Mouse (Mus musculus): Measurements from ENCODE around the gene Mroh3.

Mroh3 gene

DNA sequence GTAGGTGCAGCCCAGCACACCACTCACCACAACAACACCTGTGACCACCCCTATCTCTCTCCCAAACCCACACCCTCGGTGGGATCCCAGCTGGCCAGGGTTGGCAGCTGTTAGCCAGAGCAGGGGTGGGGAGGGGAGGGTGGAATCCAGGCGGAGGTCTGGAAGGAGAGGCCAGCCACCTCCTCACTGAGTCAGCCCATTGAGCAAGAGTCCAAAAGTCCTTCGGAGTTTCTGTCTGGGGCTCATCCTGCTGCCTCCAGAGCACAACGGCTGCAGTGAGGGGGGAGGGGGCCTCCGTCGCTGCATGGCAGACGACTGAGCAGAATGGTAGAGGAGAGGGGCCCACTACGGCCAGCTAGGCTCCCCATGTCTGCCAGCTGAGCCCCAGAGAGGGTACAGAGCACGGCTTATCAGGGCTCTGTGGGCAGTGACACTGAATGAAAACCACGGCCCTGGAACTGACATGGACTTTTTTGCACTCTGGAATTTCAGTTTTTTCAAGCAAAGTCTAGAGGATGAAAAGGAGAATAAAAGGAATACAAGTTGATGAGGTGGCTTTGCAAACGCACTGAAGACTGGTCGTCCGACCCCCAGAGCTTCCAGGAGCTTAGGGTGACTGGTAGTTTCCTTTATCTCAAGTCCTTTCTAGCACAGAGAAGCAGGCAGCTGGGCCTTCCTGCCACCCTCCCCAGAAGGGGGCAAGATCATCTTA, 15.9 kb upstream of the Mroh3 start:
- in situ Hi-C loops (cut with MboI, MseI), result no loop called here

GRCm38 (mm10) chr1:136227870-136228269, 15.2 kb upstream of the Mroh3 start:
- in situ Hi-C loops (cut with MboI, MseI), result no loop called here

DNA sequence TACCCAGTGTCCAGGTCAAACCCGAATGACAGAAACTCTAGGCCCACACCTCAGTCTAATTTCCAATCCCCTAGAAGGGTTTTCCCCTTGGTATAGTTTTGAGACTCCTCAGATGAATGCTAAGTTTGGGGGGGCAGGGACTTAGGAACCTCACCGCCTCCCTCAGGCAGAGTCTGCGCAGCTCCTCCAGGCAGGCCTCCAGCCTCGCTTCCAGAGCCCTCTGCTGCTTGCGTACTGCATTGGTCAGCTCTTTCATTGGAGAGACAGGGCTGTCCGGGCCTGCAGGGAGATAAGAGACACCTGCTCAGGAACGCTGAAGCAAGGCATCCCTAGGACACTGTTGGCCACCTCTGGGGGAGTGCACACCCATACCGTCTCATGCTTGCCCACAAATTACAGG, 14.0 kb upstream of the Mroh3 start:
- in situ Hi-C loops (cut with MboI, MseI), result no loop called here

- in situ Hi-C loops (cut with MboI, MseI), result no loop called here
Observed at GRCm38 (mm10) chr1:136225846-136226245, 13.2 kb upstream of the Mroh3 start.

GRCm38 (mm10) chr1:136223758-136224342, 11.2 kb upstream of the Mroh3 start:
- in situ Hi-C loops (cut with MboI, MseI), result no loop called here

- in situ Hi-C loops (cut with MboI, MseI), result no loop called here
Observed at GRCm38 (mm10) chr1:136222386-136222785, 9.8 kb upstream of the Mroh3 start.

GRCm38 (mm10) chr1:136220037-136220871, 7.6 kb upstream of the Mroh3 start:
- in situ Hi-C loops (cut with MboI, MseI), result no loop called here

DNA sequence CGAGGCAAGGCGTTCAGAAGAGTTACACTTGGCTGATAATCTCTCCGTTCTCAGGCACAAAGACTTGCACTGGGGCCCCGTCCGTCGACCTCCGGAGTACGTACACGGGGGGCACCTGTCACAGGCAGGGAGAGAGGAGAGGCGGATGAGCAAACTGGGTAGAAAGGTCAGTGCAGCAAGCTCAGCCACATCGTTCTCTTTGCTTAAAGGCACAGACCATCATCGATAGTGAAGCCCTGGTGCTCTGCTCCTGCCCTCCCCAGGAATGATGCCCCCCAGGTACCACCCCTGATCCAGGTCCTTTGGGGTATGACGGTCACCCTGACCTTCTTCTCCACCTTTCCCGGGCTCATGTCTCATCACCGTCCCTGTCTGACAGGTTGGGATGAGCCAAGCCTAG, 1.7 kb upstream of the Mroh3 start:
- in situ Hi-C loops (cut with MboI, MseI), result no loop called here

- in situ Hi-C loops (cut with MboI, MseI), result no loop called here
Observed at GRCm38 (mm10) chr1:136190033-136190432, 22.6 kb downstream of the Mroh3 start.

- in situ Hi-C loops (cut with MboI, MseI), result no loop called here
Observed at GRCm38 (mm10) chr1:136179511-136180001, 33.1 kb downstream of the Mroh3 start.

DNA sequence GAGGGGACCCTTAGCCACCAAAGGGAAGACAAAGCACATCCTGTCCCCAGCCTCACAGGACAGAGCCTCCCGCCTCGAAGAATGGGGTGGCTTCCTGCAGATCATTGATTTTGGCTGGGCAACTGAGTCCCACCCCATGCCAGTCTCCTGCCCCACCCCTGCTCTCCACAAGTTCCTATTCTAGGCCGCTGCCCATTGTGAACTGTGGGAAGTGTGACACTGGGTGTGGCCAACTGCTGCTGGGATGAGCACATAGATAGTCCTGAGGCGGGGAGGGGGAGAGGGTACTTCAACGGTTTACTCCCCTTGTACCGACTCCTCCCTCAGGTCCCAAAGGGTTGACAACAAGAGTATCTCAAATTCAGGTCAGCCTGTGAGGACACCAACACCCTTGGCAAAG, 33.9 kb downstream of the Mroh3 start:
- in situ Hi-C loops (cut with MboI, MseI), result no loop called here

GRCm38 (mm10) chr1:136177085-136177484, 35.5 kb downstream of the Mroh3 start:
- in situ Hi-C loops (cut with MboI, MseI), result no loop called here

- in situ Hi-C loops (cut with MboI, MseI), result no loop called here
Observed at GRCm38 (mm10) chr1:136175183-136175582, 37.4 kb downstream of the Mroh3 start.

DNA sequence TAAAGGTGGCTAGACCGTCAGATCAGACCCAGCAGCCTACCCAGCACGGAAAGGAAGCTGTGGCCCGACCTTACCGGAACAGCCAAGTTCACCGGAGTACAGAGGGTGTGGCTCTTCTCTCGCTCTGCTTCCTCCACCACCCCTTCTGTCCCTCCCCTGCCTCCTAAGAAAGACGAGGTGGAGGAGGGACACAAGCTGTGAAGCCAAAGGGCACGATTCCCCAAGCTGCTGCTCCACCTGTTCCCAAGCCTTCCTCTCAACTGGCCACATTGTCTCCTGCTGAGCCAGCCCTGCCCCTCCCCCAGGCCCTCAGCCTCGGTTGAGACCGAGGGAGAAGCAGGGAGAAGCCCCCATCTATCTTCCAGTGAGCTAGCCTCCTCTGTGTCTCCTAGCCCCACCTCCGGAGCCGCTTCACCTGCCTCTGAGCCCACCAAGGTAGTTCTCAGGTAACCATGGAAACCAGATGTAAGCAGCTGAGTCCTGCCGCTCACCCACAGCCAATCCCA, 38.5 kb downstream of the Mroh3 start:
- in situ Hi-C loops (cut with MboI, MseI), result loop anchor here in 1 of 2 experiments (25.0 kb wide), 1 partner anchor 1762 kb away; the partner anchor contains the start of genes Adipor1 and Cyb5r1

DNA sequence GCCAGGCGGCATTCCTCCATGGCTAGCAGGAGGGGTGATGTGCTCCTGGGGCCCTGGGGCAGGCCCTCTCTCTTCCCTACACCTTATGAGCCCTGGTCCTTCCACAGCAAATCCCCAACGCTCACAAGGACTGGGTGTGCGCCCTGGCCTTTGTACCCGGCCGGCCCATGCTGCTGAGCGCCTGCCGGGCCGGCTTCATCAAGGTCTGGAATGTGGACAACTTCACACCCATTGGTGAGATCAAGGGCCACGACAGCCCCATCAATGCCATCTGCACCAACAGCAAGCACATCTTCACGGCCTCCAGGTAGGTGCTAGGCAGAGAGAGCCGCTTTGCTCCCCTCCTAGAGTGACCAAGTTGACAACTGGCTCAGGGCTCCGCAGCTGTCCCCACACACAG, 39.9 kb downstream of the Mroh3 start:
- in situ Hi-C loops (cut with MboI, MseI), result loop anchor here in 1 of 2 experiments (25.0 kb wide), 1 partner anchor 1760 kb away; the partner anchor contains the start of genes Adipor1 and Cyb5r1

GRCm38 (mm10) chr1:136170109-136170508, 42.5 kb downstream of the Mroh3 start:
- in situ Hi-C loops (cut with MboI, MseI), result loop anchor here in 1 of 2 experiments (25.0 kb wide), 1 partner anchor 1758 kb away; the partner anchor contains the start of genes Adipor1 and Cyb5r1

GRCm38 (mm10) chr1:136167657-136168056, 45.0 kb downstream of the Mroh3 start:
- in situ Hi-C loops (cut with MboI, MseI), result loop anchor here in 1 of 2 experiments (25.0 kb wide), 1 partner anchor 1755 kb away; the partner anchor contains the start of genes Adipor1 and Cyb5r1

DNA sequence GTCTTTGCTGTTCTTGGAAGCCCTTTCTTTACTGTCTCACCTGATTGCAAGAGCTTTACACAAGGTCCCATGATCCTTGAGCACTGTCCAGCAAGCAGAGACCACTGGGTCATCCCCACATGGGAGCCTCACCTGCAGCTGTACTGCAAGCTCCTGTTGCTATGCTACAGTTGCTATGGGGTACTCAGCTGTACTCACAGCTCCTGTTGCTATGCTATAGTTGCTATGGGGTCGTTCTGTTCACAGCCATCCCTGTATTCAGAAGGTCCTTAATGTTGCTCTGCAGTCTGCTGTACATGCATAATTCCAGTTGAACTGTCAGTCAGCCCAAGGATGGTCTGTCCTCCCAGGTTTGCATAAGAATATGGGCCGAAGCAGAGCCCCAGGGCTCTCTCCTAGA, 47.2 kb downstream of the Mroh3 start:
- in situ Hi-C loops (cut with MboI, MseI), result loop anchor here in 1 of 2 experiments (25.0 kb wide), 1 partner anchor 1753 kb away; the partner anchor contains the start of genes Adipor1 and Cyb5r1

DNA sequence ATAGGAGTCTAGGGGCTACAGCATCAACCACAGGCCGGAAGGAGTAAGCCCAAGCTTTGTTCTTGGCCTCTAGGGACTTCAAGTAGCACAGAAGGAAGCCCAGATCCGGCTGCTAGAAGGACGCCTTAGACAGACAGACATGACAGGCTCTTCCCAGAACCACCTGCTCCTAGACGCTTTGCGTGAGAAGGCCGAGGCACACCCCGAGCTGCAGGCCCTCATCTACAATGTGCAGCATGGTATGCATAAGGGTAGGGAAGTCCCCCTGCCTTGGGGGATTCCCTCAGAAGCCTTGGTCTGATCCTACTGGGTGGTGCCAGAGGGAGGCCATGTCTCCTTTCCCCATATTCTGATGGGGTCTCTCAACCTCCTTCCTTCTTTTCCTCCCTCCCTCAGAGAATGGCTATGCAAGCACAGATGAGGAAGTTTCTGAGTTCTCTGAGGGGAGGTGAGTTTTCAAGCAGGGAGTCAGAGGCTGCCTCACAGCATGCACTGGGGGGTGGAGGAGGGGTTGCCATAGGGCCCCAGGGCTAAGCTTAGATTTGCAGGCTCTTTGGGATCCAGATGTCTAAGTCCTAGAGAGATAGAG, 51.2 kb downstream of the Mroh3 start:
- in situ Hi-C loops (cut with MboI, MseI), result loop anchor here in 1 of 2 experiments (25.0 kb wide), 1 partner anchor 1749 kb away; the partner anchor contains the start of genes Adipor1 and Cyb5r1

DNA sequence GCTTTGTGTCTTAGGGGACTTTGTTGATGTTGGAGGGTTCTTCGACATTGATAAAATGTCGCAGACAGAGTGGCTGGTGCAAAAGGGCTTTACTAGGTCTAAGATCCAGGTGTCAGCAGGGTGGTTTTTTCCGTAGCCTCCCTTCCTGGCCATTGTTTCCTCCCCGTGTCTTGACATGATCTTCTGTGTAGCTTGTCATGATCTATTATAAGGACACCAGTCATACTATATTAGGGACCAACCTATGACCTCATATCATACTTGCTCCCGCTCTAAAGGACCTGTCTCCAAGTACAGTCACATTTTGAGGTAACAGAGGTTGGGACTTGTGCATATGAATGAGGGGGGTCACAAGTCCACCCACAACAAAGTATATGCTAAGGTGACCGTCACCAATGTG, 51.7 kb downstream of the Mroh3 start:
- in situ Hi-C loops (cut with MboI, MseI), result loop anchor here in 1 of 2 experiments (25.0 kb wide), 1 partner anchor 1749 kb away; the partner anchor contains the start of genes Adipor1 and Cyb5r1

GRCm38 (mm10) chr1:136160297-136160696, 52.3 kb downstream of the Mroh3 start:
- in situ Hi-C loops (cut with MboI, MseI), result loop anchor here in 1 of 2 experiments (25.0 kb wide), 1 partner anchor 1748 kb away; the partner anchor contains the start of genes Adipor1 and Cyb5r1
